Mouse (Mus musculus) stomach, embryonic 16.5 days (tissue): ENCODE data around the gene Smap1. TPM values are rescaled to one million over a fixed set of nuclear protein-coding genes. Genes with fewer than 3 reads are reported as not detected.

Experiments
- ATAC-seq: fragments of 200-750 bp; cut with Nextera tagmentation; 2 replicates; pipeline ENCODE4 v1.8.0; 2017; ENCODE audit warnings: moderate number of reproducible peaks, moderate TSS enrichment; ENCODE audit not compliant: insufficient read depth, low FRiP score
- H3K27ac ChIP-seq: fragments of 300-500 bp; sonication (generic); 2 replicates; pipeline ENCODE4 v1.5.1; 2014; ENCODE audit warnings: low read length
- H3K27me3 ChIP-seq: fragments of 300-500 bp; sonication (generic); 2 replicates; pipeline ENCODE4 v1.6.1; 2014; ENCODE audit warnings: low read length, control low read depth, mixed read lengths; ENCODE audit not compliant: control insufficient read depth, insufficient read depth
- H3K36me3 ChIP-seq: fragments of 300-500 bp; sonication (generic); 2 replicates; pipeline ENCODE4 v1.6.1; 2014; ENCODE audit warnings: low read length; ENCODE audit not compliant: control insufficient read depth, insufficient read depth
- H3K4me1 ChIP-seq: fragments of 300-500 bp; sonication (generic); 2 replicates; pipeline ENCODE4 v1.6.1; 2014; ENCODE audit warnings: low read length, control low read depth, mixed read lengths; ENCODE audit not compliant: control insufficient read depth, insufficient read depth
- H3K4me2 ChIP-seq: fragments of 300-500 bp; sonication (generic); 2 replicates; pipeline ENCODE4 v1.6.1; 2014; ENCODE audit warnings: low read depth, low read length, mixed read lengths
- H3K4me3 ChIP-seq: fragments of 300-500 bp; sonication (generic); replicated peaks from 2 replicates; pipeline ENCODE4 v1.5.1; 2014; ENCODE audit warnings: mild to moderate bottlenecking, low read length
- H3K9ac ChIP-seq: fragments of 300-500 bp; sonication (generic); 2 replicates; pipeline ENCODE4 v1.6.1; 2014; ENCODE audit warnings: low read length
- H3K9me3 ChIP-seq: fragments of 300-500 bp; sonication (generic); replicated peaks from 2 replicates; pipeline ENCODE4 v1.6.1; 2016; ENCODE audit warnings: low read length, control low read depth; ENCODE audit not compliant: control insufficient read depth
- WGBS: fragments of 180-500 bp; shearing (Covaris S2); extraction: QIAGEN DNeasy Blood & Tissue Kit; methylation state at CpG from one replicate; pipeline ENCODE4 v1.1.7; 2014; 5-methylcytosine and 5-hydroxymethylcytosine counted together
- polyA plus RNA-seq: library from polyadenylated mRNA; unstranded; fragments of >200 nt; fragmentation: Nextera tagmentation; extraction: Ambion mirVana; gene quantifications from 2 replicates; pipeline ENCODE4 v1.2.1, GENCODE M21; 2015

The Smap1 gene
- polyA plus RNA-seq, 1 experiment from 2014 or later, result 22.8 TPM

- H3K4me3 ChIP-seq, result no peak overlapping the region
- H3K4me2 ChIP-seq, result no peak overlapping the region
- H3K27me3 ChIP-seq, result no peaks in the 10 kb centered on the region
- H3K36me3 ChIP-seq, result no peaks in the 10 kb centered on the region
- no peak overlapping the region for H3K27ac ChIP-seq
- no peaks in the 10 kb centered on the region for H3K9me3 ChIP-seq
- 83% methylated on average over 2 of the region's 2 CpGs for WGBS
- no peak overlapping the region for H3K9ac ChIP-seq
- no peak for ATAC-seq
- no peaks in the 10 kb centered on the region for H3K4me1 ChIP-seq
Measured at GRCm38 (mm10) chr1:23902736-23903135, 19.4 kb downstream of the Smap1 start.

GRCm38 (mm10) chr1:23899647-23900020 lies 22.5 kb downstream of the Smap1 start:
- 73% methylated on average over 5 of the region's 5 CpGs for WGBS
- Histone ChIP-seq H3K9me3 (no peaks in the 10 kb centered on the region), H3K27ac (no peak overlapping the region), H3K9ac (no peak overlapping the region), H3K4me3 (no peak overlapping the region), H3K36me3 (no peaks in the 10 kb centered on the region), H3K4me1 (0 out of 2 replicates have a peak, but pooled peaks cover 3% of the 10 kb centered on the region), H3K4me2 (no peak overlapping the region), H3K27me3 (no peaks in the 10 kb centered on the region)
- no peak for ATAC-seq

GRCm38 (mm10) chr1:23899020-23899646 lies 23.0 kb downstream of the Smap1 start:
- Histone ChIP-seq H3K9me3 (no peaks in the 10 kb centered on the region), H3K4me2 (no peak overlapping the region), H3K4me1 (0 out of 2 replicates have a peak, but pooled peaks cover 3% of the 10 kb centered on the region), H3K9ac (no peak overlapping the region), H3K27ac (no peak overlapping the region), H3K4me3 (no peak overlapping the region), H3K27me3 (no peaks in the 10 kb centered on the region), H3K36me3 (no peaks in the 10 kb centered on the region)
- 70% methylated on average over 3 of the region's 3 CpGs for WGBS
- no peak for ATAC-seq

GRCm38 (mm10) chr1:23892072-23892471 lies 30.0 kb downstream of the Smap1 start:
- Histone ChIP-seq H3K27ac (no peak overlapping the region), H3K9me3 (no peaks in the 10 kb centered on the region), H3K9ac (no peak overlapping the region), H3K36me3 (no peaks in the 10 kb centered on the region), H3K4me1 (0 out of 2 replicates have a peak, but pooled peaks cover under 1% of the 10 kb centered on the region), H3K4me2 (no peak overlapping the region), H3K27me3 (no peaks in the 10 kb centered on the region), H3K4me3 (no peak overlapping the region)
- WGBS, result 35% methylated on average over 1 of the region's 1 CpGs
- no peak for ATAC-seq

- no peaks in the 10 kb centered on the region for H3K27me3 ChIP-seq
- no peaks in the 10 kb centered on the region for H3K4me1 ChIP-seq
- no peaks in the 10 kb centered on the region for H3K36me3 ChIP-seq
- H3K9ac ChIP-seq, result no peak overlapping the region
- H3K9me3 ChIP-seq, result no peaks in the 10 kb centered on the region
- no peak for ATAC-seq
- H3K27ac ChIP-seq, result no peak overlapping the region
- no peak overlapping the region for H3K4me2 ChIP-seq
- WGBS, result 96% methylated on average over 7 of the region's 7 CpGs
- no peak overlapping the region for H3K4me3 ChIP-seq
Measured at GRCm38 (mm10) chr1:23884914-23885313, 37.2 kb downstream of the Smap1 start.

DNA sequence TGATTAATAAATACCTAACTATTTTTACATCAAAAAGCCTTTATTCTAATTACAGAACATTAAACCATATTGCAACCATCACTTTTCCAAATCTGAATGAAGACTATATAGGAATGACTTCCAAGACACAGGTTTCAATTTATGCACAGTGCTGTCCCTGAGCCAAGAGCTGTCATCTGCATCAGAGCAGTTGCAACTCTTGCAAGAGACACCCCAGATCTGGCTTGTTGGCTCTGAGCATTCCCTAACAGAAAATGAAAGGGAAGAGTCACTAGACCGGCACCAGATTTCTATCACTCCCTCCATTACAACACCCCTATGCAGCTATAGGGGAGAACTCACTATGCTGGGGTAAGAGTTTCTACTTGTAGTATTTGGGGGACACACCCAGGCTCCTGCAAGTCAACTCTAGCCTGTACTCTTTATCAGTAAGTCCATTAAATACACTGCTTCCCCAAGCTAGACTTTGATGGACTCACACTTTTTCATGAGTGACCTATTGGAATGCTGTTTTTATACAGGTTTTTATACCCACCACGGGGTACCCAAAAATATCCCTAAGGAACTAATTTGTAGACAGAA lies 37.9 kb downstream of the Smap1 start:
- H3K36me3 ChIP-seq, result no peaks in the 10 kb centered on the region
- 83% methylated on average over 2 of the region's 2 CpGs for WGBS
- ATAC-seq, result no peak

GRCm38 (mm10) chr1:23882681-23883080 lies 39.4 kb downstream of the Smap1 start:
- Histone ChIP-seq H3K36me3 (no peaks in the 10 kb centered on the region), H3K9ac (no peak overlapping the region), H3K9me3 (no peaks in the 10 kb centered on the region), H3K4me2 (no peak overlapping the region), H3K4me3 (no peak overlapping the region), H3K27me3 (no peaks in the 10 kb centered on the region), H3K27ac (no peak overlapping the region), H3K4me1 (no peaks in the 10 kb centered on the region)
- no peak for ATAC-seq
- 94% methylated on average over 1 of the region's 1 CpGs for WGBS

More for the DNA sequence above, 37.9 kb downstream of the Smap1 start:
- Histone ChIP-seq H3K4me2 (no peak overlapping the region), H3K27ac (no peak overlapping the region), H3K4me1 (no peaks in the 10 kb centered on the region), H3K27me3 (no peaks in the 10 kb centered on the region), H3K9ac (no peak overlapping the region), H3K4me3 (no peak overlapping the region), H3K9me3 (no peaks in the 10 kb centered on the region)

DNA sequence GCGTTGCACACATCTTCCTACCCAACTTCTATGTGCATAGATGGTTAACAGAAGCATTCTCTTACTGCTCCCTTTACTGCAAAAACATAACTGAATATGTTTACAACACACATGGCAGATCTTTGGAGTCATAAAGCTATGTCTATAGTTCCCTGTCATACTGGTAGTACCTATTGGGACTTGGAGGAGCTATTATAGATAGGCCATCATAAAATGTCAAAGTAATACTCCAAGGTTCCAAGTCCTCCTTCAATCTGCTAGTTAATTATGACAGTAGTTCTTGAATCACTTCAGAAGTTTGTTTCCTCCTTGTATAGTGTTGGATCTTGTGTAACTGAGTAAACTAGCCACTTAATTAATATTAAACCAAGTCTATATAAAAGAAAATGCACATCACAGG lies 49.9 kb downstream of the Smap1 start:
- Histone ChIP-seq H3K27ac (no peak overlapping the region), H3K27me3 (no peaks in the 10 kb centered on the region), H3K36me3 (0 out of 2 replicates have a peak, but pooled peaks cover 3% of the 10 kb centered on the region), H3K9me3 (no peaks in the 10 kb centered on the region), H3K9ac (no peak overlapping the region), H3K4me3 (no peak overlapping the region), H3K4me2 (no peak overlapping the region), H3K4me1 (no peaks in the 10 kb centered on the region)
- 100% methylated on average over 1 of the region's 1 CpGs for WGBS
- ATAC-seq, result no peak

DNA sequence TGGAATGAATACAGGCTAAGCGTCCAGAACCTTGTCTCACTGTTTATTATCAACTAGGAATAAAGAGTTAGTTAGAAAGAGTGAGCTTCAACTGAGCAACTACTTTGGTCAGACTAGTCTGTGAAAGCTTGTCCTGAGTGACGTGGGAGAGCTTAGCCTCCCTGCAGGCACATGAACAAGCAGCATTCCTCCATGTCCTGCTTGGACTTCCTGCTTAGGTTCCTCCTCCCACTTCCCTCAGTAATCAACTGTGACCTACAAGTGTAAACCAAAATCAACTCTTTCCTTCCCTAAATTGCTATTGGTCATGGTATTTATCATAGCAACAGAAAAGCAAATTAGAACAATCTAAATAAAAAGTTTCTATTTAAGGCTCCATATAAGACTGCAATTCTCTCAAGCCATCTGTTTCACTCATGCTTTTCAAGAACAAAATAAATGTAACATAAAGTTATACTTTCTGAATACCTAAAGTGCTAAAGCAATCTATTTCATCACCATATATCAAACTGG lies 54.7 kb downstream of the Smap1 start:
- Histone ChIP-seq H3K4me2 (no peak overlapping the region), H3K36me3 (no peaks in the 10 kb centered on the region), H3K27ac (no peak overlapping the region), H3K9me3 (no peaks in the 10 kb centered on the region), H3K27me3 (no peaks in the 10 kb centered on the region), H3K9ac (no peak overlapping the region), H3K4me3 (no peak overlapping the region), H3K4me1 (no peaks in the 10 kb centered on the region)
- ATAC-seq, result no peak
- WGBS, result 65% methylated on average over 2 of the region's 2 CpGs
